Mouse (Mus musculus): ENCODE measurements around the gene 2010300C02Rik. TPM values are rescaled to one million over a fixed set of nuclear protein-coding genes. Genes with fewer than 3 reads are reported as not detected.

The 2010300C02Rik gene
- total RNA-seq (2018; cell fraction: chromatin; rRNA removed) = under 1 TPM in 1 of 26 experiments, not detected in 25; 0.20 TPM
- under 1 TPM in 3 of 26 experiments, not detected in 23; under 0.01 to 0.05 (median 0.04) TPM for total RNA-seq (2018; cell fraction: cytosol; rRNA removed)
- total RNA-seq (2018; cell fraction: nucleus; rRNA removed) = not detected
- polyA plus RNA-seq (2018) = not detected in 3 replicates

DNA sequence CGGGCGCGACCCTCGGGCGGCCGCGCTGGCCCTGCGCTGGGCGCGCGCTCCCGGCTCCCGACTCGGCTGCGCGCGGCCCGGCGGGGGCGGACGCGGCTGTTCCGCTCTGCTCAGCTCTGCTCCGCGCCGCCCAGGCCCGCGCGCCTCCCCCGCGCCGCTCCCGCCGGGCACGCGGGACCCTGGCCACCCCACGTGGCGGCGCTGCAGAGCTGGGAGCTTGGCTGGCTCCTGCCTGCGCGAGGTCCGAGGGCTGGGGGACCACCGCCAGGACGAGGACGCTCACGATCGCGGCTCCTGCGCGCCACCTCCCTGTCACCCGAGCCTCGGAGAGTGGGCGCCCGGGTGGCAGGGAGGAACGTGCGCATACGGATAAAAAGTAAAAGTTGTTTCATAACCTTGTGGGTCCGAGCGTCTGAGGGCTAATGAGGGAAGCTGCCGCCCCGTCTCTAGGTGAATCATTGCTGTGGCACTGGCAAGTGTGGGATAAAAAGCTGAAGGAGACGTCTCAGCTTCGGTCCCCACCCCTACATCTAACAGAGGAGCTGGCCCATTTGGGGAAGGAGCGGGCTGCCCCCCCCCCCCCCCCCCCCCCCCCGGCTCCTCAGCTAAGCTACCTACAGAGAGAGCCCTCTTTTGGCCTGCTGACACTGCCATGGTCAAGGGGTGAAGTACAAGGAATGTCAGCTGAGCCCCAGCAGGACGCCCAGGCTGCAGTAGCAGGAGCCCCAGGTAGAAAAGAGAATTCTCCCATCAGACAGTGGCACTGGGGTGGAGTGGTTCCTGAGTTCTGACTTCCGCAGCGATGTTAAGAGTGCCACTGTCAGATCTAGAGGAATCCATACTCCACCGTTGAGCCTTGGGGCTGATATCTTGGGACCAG lies at the start of gene 2010300C02Rik:
Gene 2010300C02Rik (minus strand): TSS at position 325 of the 880 bp plus-strand sequence.
- no peak within 1 kb of the TSS for H3K27ac ChIP-seq
- no peaks in the 10 kb centered on the region for H3K36me3 ChIP-seq (ENCODE audit: inconsistent target)
- WGBS (ENCODE audit: missing documents) = 3% methylated on average over 66 of the region's 69 CpGs
- H3K79me2 ChIP-seq (ENCODE audit: inconsistent target) = no peaks in the 10 kb centered on the region
- H3K4me3 ChIP-seq (ENCODE audit: inconsistent target) = peak within 1 kb of the TSS; percentile 6; the same call in 1 of the 2 replicates

DNA sequence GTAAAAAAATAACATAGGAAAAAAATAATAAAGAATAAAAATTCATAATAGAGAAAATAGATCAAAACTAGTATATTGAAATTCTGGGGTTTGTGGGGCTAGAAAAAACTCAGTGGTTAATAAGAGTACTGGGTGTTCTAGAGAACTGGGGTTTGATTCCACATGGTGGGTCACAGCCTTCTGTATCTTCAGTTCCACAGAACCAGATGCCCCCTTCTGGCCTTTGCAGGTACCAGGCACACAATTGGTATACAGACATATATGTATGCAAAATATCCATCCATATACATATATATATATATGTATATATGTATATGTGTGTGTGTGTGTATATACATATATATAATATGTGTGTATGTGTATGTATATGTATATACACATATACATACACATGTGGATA lies 39.5 kb upstream of the 2010300C02Rik start:
- no peaks in the 10 kb centered on the region for H3K79me2 ChIP-seq (ENCODE audit: inconsistent target)
- no peak overlapping the region for H3K27ac ChIP-seq
- no peak overlapping the region for H3K4me3 ChIP-seq (ENCODE audit: inconsistent target)
- H3K36me3 ChIP-seq (ENCODE audit: inconsistent target) = no peaks in the 10 kb centered on the region

DNA sequence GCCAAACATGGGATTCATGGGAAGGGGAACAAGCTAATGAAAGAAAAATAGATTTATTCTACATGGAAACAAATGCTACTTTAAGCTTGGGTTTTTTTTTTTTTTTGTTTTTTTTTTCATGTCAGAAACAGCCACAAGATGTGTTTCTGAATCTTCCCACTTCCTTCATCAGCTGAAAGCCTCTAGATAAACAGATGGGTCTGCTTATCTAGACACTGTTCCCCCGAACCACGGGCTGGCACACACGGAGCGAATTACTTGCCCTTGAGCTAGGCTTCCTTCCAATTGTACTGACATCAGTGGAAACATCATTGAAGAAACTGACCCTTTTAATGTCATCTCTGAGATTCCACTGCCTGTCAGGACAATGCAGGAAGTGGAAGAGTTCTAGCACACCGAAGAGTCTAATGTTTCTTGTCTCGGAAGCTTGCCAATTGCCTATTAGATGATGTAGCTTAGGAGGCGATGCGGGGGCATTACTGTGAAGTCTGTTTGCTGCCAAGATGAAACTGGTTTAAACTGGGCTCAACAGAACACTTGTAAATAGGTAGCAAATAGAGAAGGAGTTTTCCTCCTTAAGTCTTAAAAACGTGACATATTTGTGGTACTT lies 24.9 kb upstream of the 2010300C02Rik start:
- Histone ChIP-seq H3K36me3 (ENCODE audit: inconsistent target) (no peaks in the 10 kb centered on the region), H3K4me3 (ENCODE audit: inconsistent target) (no peak overlapping the region), H3K27ac (no peak overlapping the region), H3K79me2 (ENCODE audit: inconsistent target) (no peaks in the 10 kb centered on the region)
- WGBS (ENCODE audit: missing documents) = 66% methylated on average over 9 of the region's 9 CpGs

DNA sequence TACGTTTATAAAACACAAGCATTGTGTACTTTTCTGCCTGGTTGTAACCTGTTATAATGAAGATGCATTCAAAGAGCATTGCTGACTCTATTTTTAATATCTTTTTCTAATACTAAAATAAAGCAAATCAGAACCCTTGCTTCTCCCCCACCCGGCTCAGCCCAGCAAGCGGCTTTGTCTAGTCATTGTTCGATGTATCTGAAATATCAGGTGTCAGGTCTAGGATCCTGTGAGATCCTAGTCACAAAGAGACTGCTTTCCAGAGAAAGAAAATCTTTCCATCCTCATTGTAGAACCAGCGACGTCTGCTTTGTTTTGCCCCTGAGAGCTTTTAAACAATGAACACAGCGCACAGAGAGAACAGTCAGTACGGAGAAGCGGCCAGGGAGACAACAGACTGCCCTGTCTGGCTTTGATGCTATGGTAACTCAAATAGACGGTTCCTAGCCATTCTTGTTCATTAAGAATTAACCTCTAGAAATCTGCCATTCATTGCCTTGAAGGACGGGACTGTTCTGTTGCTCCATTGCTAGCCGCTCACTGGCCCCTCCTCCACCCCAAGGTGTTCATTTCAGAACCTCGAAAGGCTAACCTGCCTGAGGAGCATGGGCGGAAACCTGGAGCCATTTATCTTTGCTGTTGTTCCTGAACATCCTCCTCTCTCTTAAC lies 22.9 kb upstream of the 2010300C02Rik start:
- Histone ChIP-seq H3K4me3 (ENCODE audit: inconsistent target) (no peak overlapping the region), H3K79me2 (ENCODE audit: inconsistent target) (no peaks in the 10 kb centered on the region), H3K27ac (no peak overlapping the region), H3K36me3 (ENCODE audit: inconsistent target) (no peaks in the 10 kb centered on the region)
- WGBS (ENCODE audit: missing documents) = 89% methylated on average over 14 of the region's 14 CpGs

DNA sequence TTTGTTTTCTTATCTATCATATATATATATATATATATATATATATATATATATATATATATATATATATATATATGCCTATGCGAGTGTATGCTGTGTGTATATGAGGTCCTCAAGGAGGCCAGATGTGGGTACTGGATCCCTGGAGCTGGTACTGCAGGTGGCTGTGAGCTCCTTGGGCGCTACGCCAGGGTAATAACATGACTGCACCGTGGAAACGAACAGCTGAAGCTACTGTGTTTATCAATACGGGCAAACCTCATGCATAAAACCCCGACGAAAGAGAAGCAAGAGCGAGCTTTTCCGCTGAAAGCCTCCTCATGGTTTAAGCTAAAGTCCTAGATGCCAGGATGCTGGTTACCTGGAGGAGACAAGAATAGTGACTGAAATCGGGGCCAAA lies 22.2 kb upstream of the 2010300C02Rik start:
- H3K27ac ChIP-seq = no peak overlapping the region
- H3K36me3 ChIP-seq (ENCODE audit: inconsistent target) = no peaks in the 10 kb centered on the region
- WGBS (ENCODE audit: missing documents) = 90% methylated on average over 6 of the region's 11 CpGs
- no peak overlapping the region for H3K4me3 ChIP-seq (ENCODE audit: inconsistent target)
- no peaks in the 10 kb centered on the region for H3K79me2 ChIP-seq (ENCODE audit: inconsistent target)

DNA sequence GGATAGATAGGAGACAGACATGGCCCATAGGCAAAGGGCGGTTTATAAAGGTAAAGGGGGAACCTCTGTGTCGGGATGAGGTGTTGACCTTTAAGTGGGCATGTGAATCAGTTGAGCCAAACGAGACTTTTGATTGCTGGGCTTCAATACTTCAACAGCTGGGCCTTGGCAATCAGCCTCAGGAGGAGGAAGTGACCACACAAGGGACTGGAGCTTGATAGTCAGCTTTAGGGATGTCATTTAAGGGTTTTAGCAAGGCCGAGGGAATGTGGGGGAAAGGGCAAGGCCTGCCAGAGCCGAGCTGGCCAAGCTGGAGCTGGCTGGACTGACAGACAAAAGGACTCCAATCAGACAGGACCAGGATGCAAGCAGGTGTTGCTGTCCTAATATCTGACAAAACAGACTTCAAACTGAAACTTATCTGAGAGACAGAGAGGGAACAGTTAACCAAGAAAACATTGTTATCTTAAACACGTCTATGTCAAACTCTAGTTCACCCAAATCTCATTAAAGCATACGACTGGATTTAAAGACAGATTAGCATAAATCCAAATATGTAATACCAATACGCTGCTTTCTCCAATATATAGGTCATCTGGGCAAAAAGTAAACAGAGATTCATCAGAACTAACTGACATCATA lies 20.4 kb upstream of the 2010300C02Rik start:
- WGBS (ENCODE audit: missing documents) = 65% methylated on average over 8 of the region's 8 CpGs
- Histone ChIP-seq H3K79me2 (ENCODE audit: inconsistent target) (no peaks in the 10 kb centered on the region), H3K27ac (no peak overlapping the region), H3K36me3 (ENCODE audit: inconsistent target) (no peaks in the 10 kb centered on the region), H3K4me3 (ENCODE audit: inconsistent target) (no peak overlapping the region)

DNA sequence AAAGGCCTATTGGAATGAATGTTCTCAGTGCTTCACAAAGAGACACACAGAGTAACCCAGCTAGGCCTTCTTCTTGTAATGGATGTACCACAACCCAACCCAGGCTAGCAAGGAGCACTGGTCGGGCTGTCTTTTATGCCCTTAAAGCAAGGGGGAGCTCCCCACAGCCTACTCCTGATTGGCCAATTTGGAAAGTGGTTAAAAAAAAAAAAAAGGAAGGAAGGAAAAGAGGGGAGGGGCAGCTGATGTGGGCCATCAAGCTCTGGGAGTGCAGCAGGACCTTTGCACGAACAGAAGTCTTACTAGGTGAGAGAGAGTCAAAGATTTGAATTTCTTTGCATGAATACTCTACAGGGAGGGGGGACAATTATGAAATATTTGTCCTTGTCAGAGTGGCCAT lies 19.0 kb upstream of the 2010300C02Rik start:
- H3K27ac ChIP-seq = no peak overlapping the region
- H3K4me3 ChIP-seq (ENCODE audit: inconsistent target) = no peak overlapping the region
- H3K79me2 ChIP-seq (ENCODE audit: inconsistent target) = no peaks in the 10 kb centered on the region
- H3K36me3 ChIP-seq (ENCODE audit: inconsistent target) = no peaks in the 10 kb centered on the region
- WGBS (ENCODE audit: missing documents) = 26% methylated on average over 2 of the region's 2 CpGs

DNA sequence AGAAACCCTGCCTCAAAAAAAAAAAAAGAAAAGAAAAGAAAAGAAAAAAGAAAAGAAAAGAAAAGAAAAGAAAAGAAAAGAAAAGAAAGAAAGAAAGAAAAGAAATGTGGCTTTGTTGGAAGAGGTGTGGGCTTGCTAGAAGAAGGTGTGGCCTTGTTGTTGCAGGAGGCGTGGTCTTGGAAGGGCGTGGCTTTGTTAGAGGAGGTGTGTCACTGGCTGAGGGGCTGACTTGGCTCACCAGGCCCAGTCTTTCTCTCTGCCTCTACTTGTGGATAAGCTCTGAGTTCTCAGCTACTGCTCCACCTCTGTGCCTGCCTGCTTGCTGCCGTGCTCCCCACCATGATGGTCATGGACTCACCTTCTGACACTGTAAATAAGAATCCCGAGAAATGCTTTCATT lies 17.2 kb upstream of the 2010300C02Rik start:
- no peak overlapping the region for H3K27ac ChIP-seq
- no peaks in the 10 kb centered on the region for H3K79me2 ChIP-seq (ENCODE audit: inconsistent target)
- no peaks in the 10 kb centered on the region for H3K36me3 ChIP-seq (ENCODE audit: inconsistent target)
- no peak overlapping the region for H3K4me3 ChIP-seq (ENCODE audit: inconsistent target)
- 82% methylated on average over 4 of the region's 4 CpGs for WGBS (ENCODE audit: missing documents)

DNA sequence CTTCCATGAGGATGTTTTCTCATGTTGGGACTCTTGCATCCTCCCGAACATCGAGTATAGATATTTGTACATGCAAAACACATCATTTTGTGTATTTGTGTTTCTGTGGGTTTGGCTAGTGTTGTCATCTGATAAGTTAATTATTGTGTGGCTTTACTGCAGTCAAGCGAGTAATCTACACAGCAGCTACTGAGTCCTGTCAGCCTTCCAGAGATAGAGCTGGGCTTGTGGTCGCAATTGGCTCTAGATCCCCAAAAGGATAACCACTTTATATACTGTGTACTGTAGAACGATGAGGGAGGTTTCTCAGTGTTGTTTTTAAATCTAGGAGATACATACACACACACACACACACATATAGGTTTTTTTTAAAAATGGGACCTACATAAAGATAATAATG lies 16.0 kb upstream of the 2010300C02Rik start:
- Histone ChIP-seq H3K4me3 (ENCODE audit: inconsistent target) (no peak overlapping the region), H3K36me3 (ENCODE audit: inconsistent target) (no peaks in the 10 kb centered on the region), H3K27ac (no peak overlapping the region), H3K79me2 (ENCODE audit: inconsistent target) (no peaks in the 10 kb centered on the region)
- 88% methylated on average over 5 of the region's 5 CpGs for WGBS (ENCODE audit: missing documents)

DNA sequence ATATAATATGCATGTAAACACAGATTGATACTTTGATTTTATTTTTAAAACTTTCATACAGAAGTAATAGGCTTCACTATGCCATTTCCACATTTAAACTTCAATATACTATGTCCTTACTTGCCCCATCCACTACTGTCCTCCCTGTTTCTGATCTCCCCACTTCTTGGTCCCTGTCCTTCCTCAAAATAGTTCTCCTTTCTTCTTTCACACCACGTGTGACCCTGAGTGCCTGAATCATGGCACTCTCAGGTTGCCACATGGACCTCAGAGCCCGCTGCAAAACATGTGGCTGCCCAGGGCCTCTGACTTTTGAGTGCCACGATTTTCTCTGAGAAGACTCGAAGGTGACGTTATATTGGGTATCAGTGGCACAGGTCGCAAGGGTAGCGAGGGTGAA lies 15.0 kb upstream of the 2010300C02Rik start:
- Histone ChIP-seq H3K36me3 (ENCODE audit: inconsistent target) (no peaks in the 10 kb centered on the region), H3K79me2 (ENCODE audit: inconsistent target) (no peaks in the 10 kb centered on the region), H3K4me3 (ENCODE audit: inconsistent target) (no peak overlapping the region), H3K27ac (no peak overlapping the region)
- WGBS (ENCODE audit: missing documents) = 65% methylated on average over 7 of the region's 7 CpGs

DNA sequence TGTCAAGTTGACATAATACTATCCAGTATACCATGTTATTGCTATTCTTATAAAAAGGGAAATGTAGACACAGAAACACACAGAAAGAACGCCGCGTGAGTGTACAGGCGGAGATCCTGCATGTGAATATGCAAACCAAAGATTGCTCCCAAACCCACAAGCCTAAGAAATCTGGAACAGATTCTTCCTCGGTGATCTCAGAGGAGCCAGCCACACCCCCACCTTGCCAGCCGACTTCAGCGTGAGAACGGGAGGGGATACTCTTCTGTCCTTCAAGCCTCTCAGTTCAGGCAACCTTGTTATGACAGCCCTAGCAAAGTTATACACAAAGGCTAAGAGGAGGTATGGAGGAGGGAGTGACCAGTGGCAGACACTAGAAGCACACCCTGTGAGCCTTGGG lies 9.5 kb upstream of the 2010300C02Rik start:
- Histone ChIP-seq H3K27ac (no peak overlapping the region), H3K4me3 (ENCODE audit: inconsistent target) (no peak overlapping the region), H3K36me3 (ENCODE audit: inconsistent target) (no peaks in the 10 kb centered on the region), H3K79me2 (ENCODE audit: inconsistent target) (no peaks in the 10 kb centered on the region)
- 97% methylated on average over 8 of the region's 8 CpGs for WGBS (ENCODE audit: missing documents)

DNA sequence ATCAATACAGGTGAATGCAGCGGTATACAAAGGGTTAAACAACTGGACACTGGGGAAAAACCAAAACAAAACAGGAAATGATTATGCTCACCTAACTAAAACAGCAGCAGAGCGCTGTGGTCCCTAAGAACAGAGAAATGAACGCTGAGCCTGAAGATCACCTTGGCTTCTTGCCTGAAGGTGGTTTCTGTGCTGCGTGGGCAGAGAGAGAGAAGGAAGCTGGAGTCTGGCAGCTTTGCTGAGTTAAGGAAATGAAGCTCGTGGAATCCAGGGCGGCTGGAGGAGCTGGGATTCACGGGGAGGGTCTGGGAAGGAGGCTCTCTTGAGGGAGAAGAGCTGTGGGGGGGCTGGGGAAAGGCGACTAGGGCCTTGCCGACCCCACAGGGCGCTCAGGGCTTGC lies 8.2 kb upstream of the 2010300C02Rik start:
- no peak overlapping the region for H3K27ac ChIP-seq
- no peaks in the 10 kb centered on the region for H3K36me3 ChIP-seq (ENCODE audit: inconsistent target)
- H3K79me2 ChIP-seq (ENCODE audit: inconsistent target) = no peaks in the 10 kb centered on the region
- H3K4me3 ChIP-seq (ENCODE audit: inconsistent target) = no peak overlapping the region
- WGBS (ENCODE audit: missing documents) = 31% methylated on average over 9 of the region's 10 CpGs

DNA sequence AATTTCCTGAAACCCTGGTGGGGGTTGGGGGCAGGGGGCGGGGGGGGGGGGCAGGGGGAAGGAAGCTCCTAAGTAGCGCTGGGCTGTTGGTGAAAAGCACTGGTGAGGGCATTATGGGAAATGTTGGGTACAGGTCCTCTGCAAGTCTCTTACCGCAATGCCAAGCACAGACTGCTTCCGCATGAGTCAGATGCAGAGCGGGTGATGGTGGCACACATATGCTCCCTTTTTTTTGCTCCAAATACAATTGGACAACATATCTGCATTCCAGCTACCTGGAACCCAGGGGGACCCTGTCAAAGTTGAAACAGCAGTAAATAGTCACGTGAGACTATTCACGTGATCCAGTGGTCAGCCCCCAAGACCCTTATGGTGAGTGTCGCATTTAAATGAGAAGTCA lies 7.3 kb upstream of the 2010300C02Rik start:
- no peaks in the 10 kb centered on the region for H3K79me2 ChIP-seq (ENCODE audit: inconsistent target)
- WGBS (ENCODE audit: missing documents) = 66% methylated on average over 8 of the region's 8 CpGs
- no peaks in the 10 kb centered on the region for H3K36me3 ChIP-seq (ENCODE audit: inconsistent target)
- H3K27ac ChIP-seq = no peak overlapping the region
- no peak overlapping the region for H3K4me3 ChIP-seq (ENCODE audit: inconsistent target)

DNA sequence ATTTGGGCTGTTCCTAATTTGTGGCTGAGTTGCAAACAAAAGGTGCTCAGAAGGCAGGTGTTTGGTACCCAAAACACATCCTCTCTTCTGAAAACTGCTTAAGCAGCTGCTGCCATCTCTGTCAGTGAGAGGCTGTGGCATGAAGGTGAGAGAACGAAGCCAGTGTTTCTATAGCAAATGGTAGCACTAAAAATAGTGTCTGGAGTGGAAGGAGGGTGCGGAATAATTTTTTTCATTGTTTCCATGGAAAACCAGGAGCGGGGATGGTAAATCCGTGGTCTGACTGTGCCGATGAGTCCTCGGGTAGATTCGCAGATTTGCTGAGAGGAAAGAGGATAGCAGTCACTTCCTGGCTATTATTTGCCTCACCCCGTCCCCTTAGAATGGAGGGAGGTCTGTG lies 6.5 kb upstream of the 2010300C02Rik start:
- H3K4me3 ChIP-seq (ENCODE audit: inconsistent target) = no peak overlapping the region
- no peaks in the 10 kb centered on the region for H3K79me2 ChIP-seq (ENCODE audit: inconsistent target)
- no peaks in the 10 kb centered on the region for H3K36me3 ChIP-seq (ENCODE audit: inconsistent target)
- no peak overlapping the region for H3K27ac ChIP-seq
- WGBS (ENCODE audit: missing documents) = 51% methylated on average over 8 of the region's 8 CpGs
